Mouse (Mus musculus): ENCODE data around the gene Olfr967. TPM values are rescaled to one million over a fixed set of nuclear protein-coding genes. Genes with fewer than 3 reads are reported as not detected.
"Not testable (repeated sequence)": the region's sequence is repeated elsewhere in the genome, so short reads cannot be mapped to it uniquely, and the experiment has no call there.

The Olfr967 gene
- polyA plus RNA-seq (2014; fragmentation: Nextera tagmentation; extraction: Ambion mirVana): not detected in 2 replicates

DNA sequence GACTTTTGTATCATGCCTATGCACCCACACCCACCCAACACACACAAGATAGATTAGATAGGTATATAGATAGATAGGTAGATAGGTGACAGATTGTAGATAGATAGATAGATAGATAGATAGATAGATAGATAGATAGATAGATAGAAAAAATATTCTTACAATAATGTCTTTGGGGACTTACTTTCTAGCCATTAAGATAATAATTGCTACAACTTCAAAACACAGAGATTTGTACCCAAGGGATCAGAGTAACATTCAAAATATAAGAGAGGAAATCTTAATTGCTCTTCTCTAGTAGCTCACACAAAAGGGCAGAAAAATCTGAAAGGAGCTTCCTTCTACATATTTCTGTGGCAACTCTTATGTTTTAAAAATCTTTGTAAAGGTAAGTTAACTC, at the start of gene Olfr967:
Gene Olfr967 (plus strand): TSS at position 301 of the 400 bp plus-strand sequence.
- Histone ChIP-seq H3K36me3 (ENCODE audit: control insufficient read depth, insufficient read depth, low read length) (no peaks in the 10 kb centered on the region), H3K4me1 (ENCODE audit: control insufficient read depth, insufficient read depth, low read length) (no peaks in the 10 kb centered on the region), H3K9ac (ENCODE audit: low read length) (no peak within 1 kb of the TSS), H3K27me3 (ENCODE audit: control insufficient read depth, insufficient read depth, low read length) (no peaks in the 10 kb centered on the region), H3K4me2 (ENCODE audit: low read depth, severe bottlenecking) (no peak within 1 kb of the TSS), H3K4me3 (ENCODE audit: low read depth, low read length) (no peak within 1 kb of the TSS), H3K9me3 (ENCODE audit: control insufficient read depth, low read length) (no peaks in the 10 kb centered on the region), H3K27ac (replicated peaks; ENCODE audit: low read depth, low read length) (no peak within 1 kb of the TSS)
- no peak for DNase-seq (ENCODE audit: low spot score)
- no peak for ATAC-seq (ENCODE audit: insufficient number of reproducible peaks, low FRiP score, low TSS enrichment, low read depth)

DNA sequence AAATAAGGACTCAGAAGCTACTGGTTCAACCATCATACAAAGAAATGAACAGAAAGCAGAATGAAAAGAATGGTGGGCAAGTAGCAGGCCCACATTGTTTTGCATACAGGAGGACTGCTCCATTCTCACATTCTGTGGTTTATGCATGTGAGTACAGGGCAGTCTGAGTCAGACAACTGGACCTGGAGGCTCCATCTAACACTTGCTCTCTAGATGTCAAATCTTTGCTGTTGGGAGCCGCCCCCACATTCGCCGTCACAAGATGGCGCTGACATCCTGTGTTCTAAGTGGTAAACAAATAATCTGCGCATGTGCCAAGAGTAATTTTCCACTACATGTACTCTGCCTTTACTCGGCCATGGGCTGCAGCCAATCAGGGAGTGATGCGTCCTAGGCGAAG, 44.9 kb upstream of the Olfr967 start:
- not testable (repeated sequence) for DNase-seq (ENCODE audit: low spot score); H3K9ac ChIP-seq (ENCODE audit: low read length); H3K4me1 ChIP-seq (ENCODE audit: control insufficient read depth, insufficient read depth, low read length); H3K9me3 ChIP-seq (ENCODE audit: control insufficient read depth, low read length); H3K4me3 ChIP-seq (ENCODE audit: low read depth, low read length); ATAC-seq (ENCODE audit: insufficient number of reproducible peaks, low FRiP score, low TSS enrichment, low read depth); H3K27me3 ChIP-seq (ENCODE audit: control insufficient read depth, insufficient read depth, low read length); H3K27ac ChIP-seq (replicated peaks; ENCODE audit: low read depth, low read length); H3K36me3 ChIP-seq (ENCODE audit: control insufficient read depth, insufficient read depth, low read length); H3K4me2 ChIP-seq (ENCODE audit: low read depth, severe bottlenecking)
- 85% methylated on average over 7 of the region's 8 CpGs for WGBS

- Histone ChIP-seq H3K4me2 (ENCODE audit: low read depth, severe bottlenecking) (no peak within 1 kb of the TSS), H3K4me1 (ENCODE audit: control insufficient read depth, insufficient read depth, low read length) (no peaks in the 10 kb centered on the region), H3K27ac (replicated peaks; ENCODE audit: low read depth, low read length) (no peak within 1 kb of the TSS), H3K36me3 (ENCODE audit: control insufficient read depth, insufficient read depth, low read length) (no peaks in the 10 kb centered on the region), H3K27me3 (ENCODE audit: control insufficient read depth, insufficient read depth, low read length) (no peaks in the 10 kb centered on the region), H3K9ac (ENCODE audit: low read length) (no peak within 1 kb of the TSS), H3K4me3 (ENCODE audit: low read depth, low read length) (no peak within 1 kb of the TSS), H3K9me3 (ENCODE audit: control insufficient read depth, low read length) (no peaks in the 10 kb centered on the region)
- DNase-seq (ENCODE audit: low spot score) (no peak), ATAC-seq (ENCODE audit: insufficient number of reproducible peaks, low FRiP score, low TSS enrichment, low read depth) (no peak)
Measured at GRCm38 (mm10) chr9:39707017-39707416, 39.0 kb upstream of the Olfr967 start, which contains the start of gene Olfr149. TSS of gene Olfr149 (minus strand) at chr9:39707117.

GRCm38 (mm10) chr9:39708958-39709357, 37.1 kb upstream of the Olfr967 start:
- H3K27ac ChIP-seq (replicated peaks; ENCODE audit: low read depth, low read length): no peak overlapping the region
- no peak overlapping the region for H3K9ac ChIP-seq (ENCODE audit: low read length)
- no peak overlapping the region for H3K4me2 ChIP-seq (ENCODE audit: low read depth, severe bottlenecking)
- no peaks in the 10 kb centered on the region for H3K9me3 ChIP-seq (ENCODE audit: control insufficient read depth, low read length)
- no peak overlapping the region for H3K4me3 ChIP-seq (ENCODE audit: low read depth, low read length)
- ATAC-seq (ENCODE audit: insufficient number of reproducible peaks, low FRiP score, low TSS enrichment, low read depth) (no peak), DNase-seq (ENCODE audit: low spot score) (no peak)
- 76% methylated on average over 3 of the region's 3 CpGs for WGBS
- H3K4me1 ChIP-seq (ENCODE audit: control insufficient read depth, insufficient read depth, low read length): no peaks in the 10 kb centered on the region
- no peaks in the 10 kb centered on the region for H3K36me3 ChIP-seq (ENCODE audit: control insufficient read depth, insufficient read depth, low read length)
- no peaks in the 10 kb centered on the region for H3K27me3 ChIP-seq (ENCODE audit: control insufficient read depth, insufficient read depth, low read length)

- Histone ChIP-seq H3K4me3 (ENCODE audit: low read depth, low read length) (no peak within 1 kb of the TSS), H3K27ac (replicated peaks; ENCODE audit: low read depth, low read length) (no peak within 1 kb of the TSS), H3K27me3 (ENCODE audit: control insufficient read depth, insufficient read depth, low read length) (no peaks in the 10 kb centered on the region), H3K4me2 (ENCODE audit: low read depth, severe bottlenecking) (no peak within 1 kb of the TSS), H3K4me1 (ENCODE audit: control insufficient read depth, insufficient read depth, low read length) (no peaks in the 10 kb centered on the region), H3K36me3 (ENCODE audit: control insufficient read depth, insufficient read depth, low read length) (no peaks in the 10 kb centered on the region), H3K9ac (ENCODE audit: low read length) (no peak within 1 kb of the TSS), H3K9me3 (ENCODE audit: control insufficient read depth, low read length) (no peaks in the 10 kb centered on the region)
- ATAC-seq (ENCODE audit: insufficient number of reproducible peaks, low FRiP score, low TSS enrichment, low read depth) (no peak), DNase-seq (ENCODE audit: low spot score) (no peak)
Measured at GRCm38 (mm10) chr9:39711053-39711452, 35.0 kb upstream of the Olfr967 start, which contains the start of gene Olfr965. TSS of gene Olfr965 (plus strand) at chr9:39711353.

DNA sequence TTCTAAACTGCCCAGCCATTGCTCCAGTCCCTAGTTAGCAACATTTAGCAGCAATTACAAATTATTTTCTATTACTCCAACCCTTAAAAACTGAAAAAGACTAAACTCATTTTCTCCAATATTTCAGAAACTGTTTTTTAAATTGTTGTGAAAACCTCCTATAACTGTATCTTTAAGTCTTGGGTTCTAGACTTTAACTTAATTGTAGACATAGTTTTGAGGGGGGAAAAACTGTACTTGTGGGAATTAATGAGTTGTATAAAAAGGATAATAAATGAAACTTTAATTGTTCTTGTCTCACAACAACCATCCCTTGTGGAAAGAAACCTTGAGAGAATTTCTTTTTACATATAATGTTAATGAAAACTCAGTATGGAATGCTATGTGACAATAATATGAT, 15.4 kb upstream of the Olfr967 start, which contains the start of gene Olfr150:
Gene Olfr150 (plus strand): TSS at position 301 of the 400 bp plus-strand sequence.
- H3K9ac ChIP-seq (ENCODE audit: low read length): no peak within 1 kb of the TSS

DNA sequence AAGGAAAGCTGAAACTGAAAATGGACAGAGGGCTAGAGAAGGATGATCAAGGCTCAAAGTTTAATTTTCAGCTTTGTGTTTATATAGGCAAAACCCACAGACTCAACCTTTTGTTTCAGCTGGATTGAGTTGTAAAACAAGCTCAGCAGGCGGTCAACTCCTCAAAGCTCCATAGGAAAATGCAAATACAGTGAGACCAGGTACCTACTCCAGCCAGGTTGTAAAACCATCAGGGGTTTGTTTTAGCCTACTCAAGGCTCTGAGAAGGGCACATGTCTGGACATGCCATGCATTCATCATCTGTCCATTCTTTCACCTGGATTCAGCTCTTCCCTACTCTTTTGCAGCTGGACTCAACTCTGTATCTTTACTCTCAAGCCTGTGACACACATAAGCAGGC, 5.3 kb upstream of the Olfr967 start:
- Histone ChIP-seq H3K27ac (replicated peaks; ENCODE audit: low read depth, low read length) (no peak overlapping the region), H3K9me3 (ENCODE audit: control insufficient read depth, low read length) (no peaks in the 10 kb centered on the region), H3K4me3 (ENCODE audit: low read depth, low read length) (no peak overlapping the region), H3K4me2 (ENCODE audit: low read depth, severe bottlenecking) (no peak overlapping the region), H3K27me3 (ENCODE audit: control insufficient read depth, insufficient read depth, low read length) (no peaks in the 10 kb centered on the region), H3K4me1 (ENCODE audit: control insufficient read depth, insufficient read depth, low read length) (no peaks in the 10 kb centered on the region), H3K9ac (ENCODE audit: low read length) (no peak overlapping the region), H3K36me3 (ENCODE audit: control insufficient read depth, insufficient read depth, low read length) (no peaks in the 10 kb centered on the region)
- ATAC-seq (ENCODE audit: insufficient number of reproducible peaks, low FRiP score, low TSS enrichment, low read depth): no peak
- WGBS: 84% methylated on average over 1 of the region's 1 CpGs
- no peak for DNase-seq (ENCODE audit: low spot score)

More for the DNA sequence above, 15.4 kb upstream of the Olfr967 start, which contains the start of gene Olfr150:
- no peaks in the 10 kb centered on the region for H3K9me3 ChIP-seq (ENCODE audit: control insufficient read depth, low read length)
- H3K27me3 ChIP-seq (ENCODE audit: control insufficient read depth, insufficient read depth, low read length): no peaks in the 10 kb centered on the region
- no peak within 1 kb of the TSS for H3K4me3 ChIP-seq (ENCODE audit: low read depth, low read length)
- H3K4me1 ChIP-seq (ENCODE audit: control insufficient read depth, insufficient read depth, low read length): no peaks in the 10 kb centered on the region
- H3K27ac ChIP-seq (replicated peaks; ENCODE audit: low read depth, low read length): no peak within 1 kb of the TSS
- no peaks in the 10 kb centered on the region for H3K36me3 ChIP-seq (ENCODE audit: control insufficient read depth, insufficient read depth, low read length)
- H3K4me2 ChIP-seq (ENCODE audit: low read depth, severe bottlenecking): no peak within 1 kb of the TSS
- DNase-seq (ENCODE audit: low spot score) (no peak), ATAC-seq (ENCODE audit: insufficient number of reproducible peaks, low FRiP score, low TSS enrichment, low read depth) (no peak)

- H3K9ac ChIP-seq (ENCODE audit: low read length): no peak overlapping the region
- no peak for ATAC-seq (ENCODE audit: insufficient number of reproducible peaks, low FRiP score, low TSS enrichment, low read depth)
- no peaks in the 10 kb centered on the region for H3K27me3 ChIP-seq (ENCODE audit: control insufficient read depth, insufficient read depth, low read length)
- H3K4me2 ChIP-seq (ENCODE audit: low read depth, severe bottlenecking): no peak overlapping the region
- H3K4me1 ChIP-seq (ENCODE audit: control insufficient read depth, insufficient read depth, low read length): no peaks in the 10 kb centered on the region
- WGBS: 77% methylated on average over 1 of the region's 1 CpGs
- H3K4me3 ChIP-seq (ENCODE audit: low read depth, low read length): no peak overlapping the region
- H3K36me3 ChIP-seq (ENCODE audit: control insufficient read depth, insufficient read depth, low read length): no peaks in the 10 kb centered on the region
- no peak overlapping the region for H3K27ac ChIP-seq (replicated peaks; ENCODE audit: low read depth, low read length)
- H3K9me3 ChIP-seq (ENCODE audit: control insufficient read depth, low read length): no peaks in the 10 kb centered on the region
- no peak for DNase-seq (ENCODE audit: low spot score)
Measured at GRCm38 (mm10) chr9:39746428-39746827, 379 bp downstream of the Olfr967 start.

DNA sequence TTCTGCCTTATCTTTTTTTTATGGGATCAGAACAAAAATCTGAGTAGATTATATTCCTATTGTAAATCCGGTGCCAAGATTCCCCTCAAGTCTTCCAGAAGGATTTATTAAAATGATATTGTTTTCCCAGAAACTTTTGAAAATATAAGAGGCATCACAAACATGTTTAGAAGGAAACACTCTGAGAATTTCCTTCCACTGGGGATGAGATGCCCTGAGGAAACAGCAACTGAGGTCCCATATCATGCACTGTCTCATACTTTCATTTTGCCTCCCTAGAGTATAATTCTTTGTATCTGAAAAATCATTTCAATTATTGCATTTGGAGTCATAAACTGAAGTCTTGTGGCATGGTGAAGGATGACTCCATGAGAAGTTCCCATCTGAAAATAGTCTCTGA, 37.1 kb downstream of the Olfr967 start, which contains the start of gene Olfr968:
Gene Olfr968 (minus strand): TSS at position 101 of the 400 bp plus-strand sequence.
- ATAC-seq (ENCODE audit: insufficient number of reproducible peaks, low FRiP score, low TSS enrichment, low read depth) (no peak), DNase-seq (ENCODE audit: low spot score) (no peak)
- WGBS: 78% methylated on average over 1 of the region's 1 CpGs
- Histone ChIP-seq H3K9ac (ENCODE audit: low read length) (no peak within 1 kb of the TSS), H3K4me3 (ENCODE audit: low read depth, low read length) (no peak within 1 kb of the TSS), H3K4me2 (ENCODE audit: low read depth, severe bottlenecking) (no peak within 1 kb of the TSS), H3K4me1 (ENCODE audit: control insufficient read depth, insufficient read depth, low read length) (no peaks in the 10 kb centered on the region), H3K36me3 (ENCODE audit: control insufficient read depth, insufficient read depth, low read length) (no peaks in the 10 kb centered on the region), H3K27me3 (ENCODE audit: control insufficient read depth, insufficient read depth, low read length) (no peaks in the 10 kb centered on the region), H3K27ac (replicated peaks; ENCODE audit: low read depth, low read length) (no peak within 1 kb of the TSS), H3K9me3 (ENCODE audit: control insufficient read depth, low read length) (no peaks in the 10 kb centered on the region)
